Mouse (Mus musculus): ENCODE data around the gene Rasal3.

DNA sequence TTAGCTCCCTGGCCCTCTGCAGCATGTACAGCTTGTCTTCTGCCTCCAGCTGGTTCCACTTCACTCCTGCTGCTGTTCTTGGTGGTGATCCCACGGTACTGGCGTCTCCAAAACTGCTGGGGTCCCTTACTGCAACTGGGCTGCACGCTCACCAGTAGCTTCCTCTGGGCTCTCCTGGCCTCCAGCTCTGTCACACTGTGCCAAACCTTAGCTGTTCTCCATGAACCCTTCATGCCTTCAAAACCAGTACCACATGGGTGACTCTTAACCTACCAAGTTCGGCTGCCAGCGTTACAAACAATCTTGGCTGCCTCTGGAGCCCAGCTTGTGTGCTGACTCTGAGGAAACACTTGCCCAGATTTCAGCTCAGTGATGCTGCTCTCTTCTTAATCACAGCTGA, 41.6 kb upstream of the Rasal3 start:
- no peak for TF ChIP-seq CTCF (IDR thresholded peaks at IDR 0.05; ENCODE audit: low read depth)
- TF ChIP-seq EP300 (IDR thresholded peaks at IDR 0.05; ENCODE audit: low read depth) = no peak

All from liver, embryonic 14.5 days (tissue).